Comparison of ENCODE assay signal across 8 mouse cellular contexts in the genomic region with DNA sequence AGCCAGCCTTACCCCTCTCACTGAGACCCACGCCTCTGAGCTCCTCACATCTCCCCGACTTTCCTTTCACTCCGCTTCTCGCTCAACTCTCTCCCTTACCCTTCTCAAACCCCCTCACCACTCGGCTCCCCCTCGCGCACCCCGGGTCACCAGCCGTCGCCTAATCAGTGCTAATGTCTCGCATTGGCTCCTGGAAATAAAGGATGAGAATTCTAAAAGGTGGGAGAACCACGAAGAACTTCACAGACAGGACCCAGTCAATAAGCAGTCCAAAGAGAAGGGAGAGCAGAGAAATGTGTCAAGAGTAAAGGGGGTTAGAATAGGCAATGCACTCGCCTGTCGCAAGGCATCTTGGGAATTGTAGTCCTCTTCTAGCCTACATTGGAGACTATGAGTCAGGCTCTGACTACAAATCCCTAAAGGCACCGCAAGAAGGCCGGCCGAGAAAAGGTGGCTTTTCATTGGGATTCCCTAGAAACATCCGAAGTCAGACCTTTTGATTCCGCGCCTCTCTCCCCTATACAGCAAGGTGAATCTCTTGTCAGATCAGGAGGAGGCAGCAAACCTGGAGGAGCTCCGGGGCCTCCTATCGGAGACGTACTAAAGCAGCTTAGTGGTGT. TPM values are rescaled to one million over a fixed set of nuclear protein-coding genes. Genes with fewer than 3 reads are reported as not detected.
DNase-seq lines count a peak whose midpoint lies in the region; ATAC-seq and TF ChIP-seq lines count a peak whose summit lies in the region.

Gene Gtf2h4 (minus strand): TSS at position 324 of the 620 bp plus-strand sequence.

- H3K27ac ChIP-seq in embryonic facial prominence, embryonic 14.5 days (replicated peaks; ENCODE audit: low read depth, low read length) = no peak within 1 kb of the TSS
- H3K27ac ChIP-seq in heart, adult 2 months = peak within 1 kb of the TSS; percentile 75
- H3K27ac ChIP-seq in limb, embryonic 13.5 days = no peak within 1 kb of the TSS
- H3K27ac ChIP-seq in midbrain, embryonic 16.5 days (ENCODE audit: low read length) = peak within 1 kb of the TSS; percentile 63

- peak; percentile 57; the same call in 1 of the 2 replicates for TF ChIP-seq EP300 in heart, adult 2 months (IDR thresholded peaks at IDR 0.05; ENCODE audit: insufficient read depth, low read depth, low read length)

- peak; percentile 99 for DNase-seq in 416B (ENCODE audit: low read depth)
- peak; percentile 44 to 72 for DNase-seq in adrenal gland, postnatal 4 days (ENCODE audit: low spot score in 2 of 2)
- DNase-seq in embryonic facial prominence, embryonic 14.5 days (ENCODE audit: low spot score) = peak; percentile 99
- peak; percentile 76 to 88 for DNase-seq in heart, adult 2 months
- peak; percentile 93 to 94 for DNase-seq in kidney, adult 8-10 months
- peak; percentile 70 to 89 for DNase-seq in spleen, postnatal 10 days (ENCODE audit: low spot score in 2 of 2)

- H3K79me2 ChIP-seq in heart, adult 2 months (replicated peaks; ENCODE audit: control insufficient read depth, insufficient read depth, low read length) = no peaks in the 10 kb centered on the region

- peaks cover 12% of the 10 kb centered on the region; the same call in 1 of the 2 replicates for H3K36me3 ChIP-seq in embryonic facial prominence, embryonic 14.5 days (ENCODE audit: control insufficient read depth, insufficient read depth, low read length)
- H3K36me3 ChIP-seq in heart, adult 2 months (ENCODE audit: control insufficient read depth, insufficient read depth, low read length) = no peaks in the 10 kb centered on the region
- peaks cover 27% of the 10 kb centered on the region for H3K36me3 ChIP-seq in limb, embryonic 13.5 days
- H3K36me3 ChIP-seq in midbrain, embryonic 16.5 days (ENCODE audit: control insufficient read depth, insufficient read depth, low read length) = no peaks in the 10 kb centered on the region

- 2% methylated on average over 23 of the region's 23 CpGs for WGBS in embryonic facial prominence, embryonic 14.5 days
- WGBS in heart, adult 2 months = 3% methylated on average over 23 of the region's 23 CpGs
- 2% methylated on average over 23 of the region's 23 CpGs for WGBS in limb, embryonic 13.5 days
- WGBS in midbrain, embryonic 16.5 days = 2% methylated on average over 23 of the region's 23 CpGs

- intact Hi-C loops in heart, adult 2 months (cut with DNase I) = no loop called here

- TF ChIP-seq POLR2A in heart, adult 2 months (IDR thresholded peaks at IDR 0.05; ENCODE audit: insufficient read depth, low read depth, low read length) = peak; percentile 76

- peak within 1 kb of the TSS; percentile 79 for H3K9ac ChIP-seq in embryonic facial prominence, embryonic 14.5 days (ENCODE audit: low read depth, low read length)
- peak within 1 kb of the TSS; percentile 98 for H3K9ac ChIP-seq in heart, adult 2 months (ENCODE audit: low read depth, low read length)
- H3K9ac ChIP-seq in limb, embryonic 13.5 days = peak within 1 kb of the TSS; percentile 84
- H3K9ac ChIP-seq in midbrain, embryonic 16.5 days (ENCODE audit: low read depth, low read length) = peak within 1 kb of the TSS; percentile 88

- H3K27me3 ChIP-seq in embryonic facial prominence, embryonic 14.5 days (replicated peaks; ENCODE audit: control insufficient read depth, insufficient read depth, low read length) = no peaks in the 10 kb centered on the region
- no peaks in the 10 kb centered on the region for H3K27me3 ChIP-seq in heart, adult 2 months (ENCODE audit: control insufficient read depth, insufficient read depth, low read length)
- no peaks in the 10 kb centered on the region for H3K27me3 ChIP-seq in limb, embryonic 13.5 days
- no peaks in the 10 kb centered on the region for H3K27me3 ChIP-seq in midbrain, embryonic 16.5 days (ENCODE audit: control insufficient read depth, insufficient read depth, low read depth, low read length)

- peak; percentile 99 for ATAC-seq in embryonic facial prominence, embryonic 14.5 days (ENCODE audit: low read depth)
- ATAC-seq in limb, embryonic 13.5 days (ENCODE audit: low FRiP score, low read depth) = peak; percentile 98
- ATAC-seq in midbrain, embryonic 16.5 days = peak; percentile 97

- no peak; the same call in 1 of the 2 replicates for TF ChIP-seq CTCF in heart, adult 2 months (IDR thresholded peaks at IDR 0.05)

- H3K4me2 ChIP-seq in embryonic facial prominence, embryonic 14.5 days (ENCODE audit: low read depth, low read length) = peak within 1 kb of the TSS; percentile 79
- H3K4me2 ChIP-seq in limb, embryonic 13.5 days (replicated peaks) = peak within 1 kb of the TSS; percentile 91
- peak within 1 kb of the TSS; percentile 95 for H3K4me2 ChIP-seq in midbrain, embryonic 16.5 days (ENCODE audit: low read length)

- peak within 1 kb of the TSS; percentile 56 for H3K4me3 ChIP-seq in embryonic facial prominence, embryonic 14.5 days (ENCODE audit: low read depth, low read length)
- peak within 1 kb of the TSS; percentile 79 for H3K4me3 ChIP-seq in heart, adult 2 months
- peak within 1 kb of the TSS; percentile 65 for H3K4me3 ChIP-seq in limb, embryonic 13.5 days
- peak within 1 kb of the TSS; percentile 73 for H3K4me3 ChIP-seq in midbrain, embryonic 16.5 days (ENCODE audit: low read depth, low read length)

- no peaks in the 10 kb centered on the region for H3K9me3 ChIP-seq in embryonic facial prominence, embryonic 14.5 days (ENCODE audit: control insufficient read depth, low read length)
- no peaks in the 10 kb centered on the region for H3K9me3 ChIP-seq in limb, embryonic 13.5 days
- no peaks in the 10 kb centered on the region for H3K9me3 ChIP-seq in midbrain, embryonic 16.5 days (replicated peaks; ENCODE audit: control insufficient read depth, low read length, poor library complexity, severe bottlenecking)

- H3K4me1 ChIP-seq in embryonic facial prominence, embryonic 14.5 days (ENCODE audit: control insufficient read depth, insufficient read depth, low read length) = 0 out of 2 replicates have a peak, but pooled peaks cover 4% of the 10 kb centered on the region
- peaks cover 1% of the 10 kb centered on the region; the same call in 1 of the 2 replicates for H3K4me1 ChIP-seq in heart, adult 2 months (ENCODE audit: control insufficient read depth, insufficient read depth, low read length)
- peaks cover 8% of the 10 kb centered on the region for H3K4me1 ChIP-seq in limb, embryonic 13.5 days
- H3K4me1 ChIP-seq in midbrain, embryonic 16.5 days (ENCODE audit: control insufficient read depth, insufficient read depth, low read length) = peaks cover 7% of the 10 kb centered on the region

RNA-seq across cellular contexts. Expression of gene Gtf2h4, which starts in this region (rescaled TPM):
- 10 to 100 TPM; 30.1 to 31.4 TPM for total RNA-seq in adrenal gland, postnatal 4 days (2021)
- 34.8 and 35.3 TPM in 2 replicates for polyA plus RNA-seq in embryonic facial prominence, embryonic 14.5 days (2014; fragmentation: Nextera tagmentation; extraction: Ambion mirVana)
- 10 to 100 TPM; 15.0 to 20.6 TPM for total RNA-seq in heart, adult 2 months (2021)
- polyA plus RNA-seq in heart, adult 2 months (2012; rRNA removed) = 19.2 and 21.0 TPM in 2 replicates
- polyA plus RNA-seq in limb, embryonic 13.5 days (2015; fragmentation: Nextera tagmentation; extraction: Ambion mirVana) = 45.3 and 48.0 TPM in 2 replicates
- polyA plus RNA-seq in midbrain, embryonic 16.5 days (2015; fragmentation: Nextera tagmentation; extraction: Ambion mirVana) = 26.5 and 27.3 TPM in 2 replicates

Comparison
In these comparisons a context has a peak if more than half of its experiments do, and no peak if none do; other contexts are left out.
1. H3K27ac ChIP-seq: peak in heart, adult 2 months (single experiment) and midbrain, embryonic 16.5 days (single experiment); none in embryonic facial prominence, embryonic 14.5 days (single experiment) and limb, embryonic 13.5 days (single experiment).
2. Peak in every context shown above with its lines, with median percentiles within 50 percentile points of each other: DNase-seq, ATAC-seq, H3K4me2 ChIP-seq, H3K4me3 ChIP-seq and H3K9ac ChIP-seq.